In genomic region chr11:116195252-116195651, GRCm38 (mm10) we compare ENCODE assay signal across 10 mouse cellular contexts. TPM values are rescaled to one million over a fixed set of nuclear protein-coding genes. Genes with fewer than 3 reads are reported as not detected.
DNase-seq lines count a peak whose midpoint lies in the region; ATAC-seq and TF ChIP-seq lines count a peak whose summit lies in the region.
"Had no signal": no experiment of that assay in that cellular context is flagged by ENCODE, and none has a peak within 500 bp of the region (broad histone marks: within the 10 kb centered on the region; RNA-seq: fewer than 3 reads in every experiment).

No protein-coding gene starts in this region.

- DNase-seq in lung, embryonic 14.5 days: no peak
- DNase-seq in lung, postnatal 14 days: no peak
- peak; percentile 57 to 71 for DNase-seq in kidney, postnatal 25 days
- peak; percentile 53 for DNase-seq in splenic B cell, adult 2 months (ENCODE audit: low read depth, low spot score)
- DNase-seq in B cell, adult 2 months: no peak
- DNase-seq: cerebellum, adult 9-10 months; heart, postnatal 10 days; right cerebral cortex, postnatal 4 days had no signal

- ATAC-seq in lung, embryonic 14.5 days (ENCODE audit: insufficient read depth): no peak
- ATAC-seq in activated CD4-positive, CD25-positive, alpha-beta regulatory T cell, adult 4 months: no peak

- no peak for TF ChIP-seq POLR2A in cortical plate, adult 2 months (IDR thresholded peaks at IDR 0.05; ENCODE audit: extremely low read depth, insufficient read depth, low read length)

- WGBS in lung, embryonic 14.5 days: 65% methylated on average over 5 of the region's 5 CpGs

- peaks cover 6% of the 10 kb centered on the region; the same call in 1 of the 2 replicates for H3K4me1 ChIP-seq in lung, embryonic 14.5 days (ENCODE audit: insufficient read depth)
- peaks cover 5% of the 10 kb centered on the region for H3K4me1 ChIP-seq in cortical plate, adult 2 months (ENCODE audit: control insufficient read depth, insufficient read depth, low read length)

- no peak overlapping the region for H3K27ac ChIP-seq in lung, embryonic 14.5 days (ENCODE audit: low read depth)
- H3K27ac ChIP-seq in cortical plate, adult 2 months (ENCODE audit: insufficient read depth, low read length): no peak overlapping the region

- TF ChIP-seq CTCF in lung, embryonic 14.5 days (IDR thresholded peaks at IDR 0.05; ENCODE audit: low read depth): peak; percentile 22
- 0 out of 2 replicates have a peak, but pooled peaks have one; percentile 15 for TF ChIP-seq CTCF in cortical plate, adult 2 months (IDR thresholded peaks at IDR 0.05; ENCODE audit: extremely low read depth, insufficient read depth, low read length)

- H3K9me3 ChIP-seq in lung, embryonic 14.5 days (ENCODE audit: low read depth, low read length): no peaks in the 10 kb centered on the region

- H3K4me2 ChIP-seq in lung, embryonic 14.5 days: no peak overlapping the region

- peaks cover 6% of the 10 kb centered on the region; the same call in 1 of the 2 replicates for H3K36me3 ChIP-seq in lung, embryonic 14.5 days (ENCODE audit: insufficient read depth)
- H3K36me3 ChIP-seq in splenic B cell, adult 2 months (ENCODE audit: control insufficient read depth, insufficient read depth, low read length, poor library complexity, severe bottlenecking): no peaks in the 10 kb centered on the region

- H3K4me3 ChIP-seq in lung, embryonic 14.5 days (ENCODE audit: low read depth, low read length): no peak overlapping the region
- H3K4me3 ChIP-seq in cortical plate, adult 2 months (ENCODE audit: insufficient read depth, low read length): no peak overlapping the region

- H3K9ac ChIP-seq in lung, embryonic 14.5 days: no peak overlapping the region

- no peaks in the 10 kb centered on the region for H3K27me3 ChIP-seq in lung, embryonic 14.5 days (ENCODE audit: insufficient read depth, low read length)
- no peaks in the 10 kb centered on the region for H3K27me3 ChIP-seq in splenic B cell, adult 2 months (ENCODE audit: control insufficient read depth, insufficient read depth, low read length, poor library complexity, severe bottlenecking)

RNA-seq across cellular contexts. Expression of gene Ten1, which starts 3.4 kb away (rescaled TPM):
- 64.1 and 66.7 TPM in 2 replicates for polyA plus RNA-seq in lung, embryonic 14.5 days (2014; fragmentation: Nextera tagmentation; extraction: Ambion mirVana)
- polyA plus RNA-seq in cortical plate, adult 2 months (2012; rRNA removed): 55.5 and 56.1 TPM in 2 replicates
- polyA plus RNA-seq in activated CD4-positive, CD25-positive, alpha-beta regulatory T cell, adult 4 months (2017; shearing (Covaris generic)): 10 to 100 TPM; 56.1 to 77.2 TPM

RNA-seq across cellular contexts. Expression of gene Acox1, which starts 3.6 kb away (rescaled TPM):
- polyA plus RNA-seq in lung, embryonic 14.5 days (2014; fragmentation: Nextera tagmentation; extraction: Ambion mirVana): 21.4 and 22.1 TPM in 2 replicates
- 128 and 136 TPM in 2 replicates for polyA plus RNA-seq in cortical plate, adult 2 months (2012; rRNA removed)
- polyA plus RNA-seq in activated CD4-positive, CD25-positive, alpha-beta regulatory T cell, adult 4 months (2017; shearing (Covaris generic)): 10 to 100 TPM; 10.0 to 11.7 TPM

RNA-seq across cellular contexts. Expression of gene Fbf1, which starts 27.3 kb away (rescaled TPM):
- 30.9 and 35.2 TPM in 2 replicates for polyA plus RNA-seq in lung, embryonic 14.5 days (2014; fragmentation: Nextera tagmentation; extraction: Ambion mirVana)
- 103 and 109 TPM in 2 replicates for polyA plus RNA-seq in cortical plate, adult 2 months (2012; rRNA removed)
- polyA plus RNA-seq in activated CD4-positive, CD25-positive, alpha-beta regulatory T cell, adult 4 months (2017; shearing (Covaris generic)): 1 to 10 TPM; 2.1 to 3.4 TPM

RNA-seq across cellular contexts. Expression of gene Evpl, which starts 42.6 kb away (rescaled TPM):
- 4.4 and 4.8 TPM in 2 replicates for polyA plus RNA-seq in lung, embryonic 14.5 days (2014; fragmentation: Nextera tagmentation; extraction: Ambion mirVana)
- polyA plus RNA-seq in cortical plate, adult 2 months (2012; rRNA removed): 0.91 and 1.0 TPM in 2 replicates
- not detected for polyA plus RNA-seq in activated CD4-positive, CD25-positive, alpha-beta regulatory T cell, adult 4 months (2017; shearing (Covaris generic))

RNA-seq across cellular contexts. Expression of gene Mrpl38, which starts 56.6 kb away (rescaled TPM):
- 89.3 and 91.9 TPM in 2 replicates for polyA plus RNA-seq in lung, embryonic 14.5 days (2014; fragmentation: Nextera tagmentation; extraction: Ambion mirVana)
- 34.6 and 34.7 TPM in 2 replicates for polyA plus RNA-seq in cortical plate, adult 2 months (2012; rRNA removed)
- polyA plus RNA-seq in activated CD4-positive, CD25-positive, alpha-beta regulatory T cell, adult 4 months (2017; shearing (Covaris generic)): 10 to 100 TPM; 17.9 to 25.8 TPM

Comparison
In these comparisons a context has a peak if more than half of its experiments do, and no peak if none do; other contexts are left out.
1. DNase-seq: peak in kidney, postnatal 25 days (2 of 2) and splenic B cell, adult 2 months (single experiment); none in lung, embryonic 14.5 days (single experiment), lung, postnatal 14 days (single experiment) and B cell, adult 2 months (0 of 2).